Mouse (Mus musculus): Measurements from ENCODE around the gene Gm42791.
A peak's percentile ranks its signal among the peaks of the same experiment; 100 is the strongest.

Gm42791 gene

DNA sequence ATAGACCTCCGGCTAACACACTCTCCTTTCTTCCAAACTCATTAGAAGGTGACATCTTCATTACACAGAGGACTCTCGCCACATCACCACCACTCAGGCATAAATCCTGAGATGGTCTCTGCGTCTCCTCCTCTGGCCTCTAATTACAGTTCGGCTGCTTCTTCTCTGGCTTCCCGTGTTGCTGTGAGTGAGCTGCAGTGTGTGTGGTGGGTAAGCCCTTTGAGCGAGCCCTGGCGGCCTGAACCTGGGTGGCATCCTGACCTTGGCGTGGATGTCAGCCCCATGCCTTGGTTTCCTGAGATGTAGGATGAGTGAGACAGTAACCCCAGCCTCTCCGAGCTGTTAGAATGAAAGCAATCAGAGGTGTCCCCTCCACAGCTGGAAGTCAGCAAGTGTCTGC is 46.4 kb downstream of the Gm42791 start:
- DNase-seq: no peak

DNA sequence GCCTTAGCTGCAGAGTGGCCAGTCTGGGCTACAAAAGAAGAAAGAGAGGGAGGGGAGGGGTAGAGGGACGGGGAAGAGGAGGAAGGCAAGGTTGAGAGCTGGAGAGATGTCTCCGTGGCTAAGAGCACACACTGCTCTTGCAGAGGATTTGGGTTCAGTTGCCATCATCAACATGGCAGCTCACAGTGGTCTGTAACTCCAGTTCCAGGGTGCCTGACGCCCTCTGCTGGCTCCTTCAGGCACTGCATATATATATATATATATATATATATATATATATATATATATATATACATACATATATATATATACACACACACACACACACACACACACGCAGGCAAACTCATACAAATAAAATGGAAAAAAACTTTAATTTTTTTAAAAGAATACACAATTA is 47.5 kb downstream of the Gm42791 start:
- no peak for DNase-seq

DNA sequence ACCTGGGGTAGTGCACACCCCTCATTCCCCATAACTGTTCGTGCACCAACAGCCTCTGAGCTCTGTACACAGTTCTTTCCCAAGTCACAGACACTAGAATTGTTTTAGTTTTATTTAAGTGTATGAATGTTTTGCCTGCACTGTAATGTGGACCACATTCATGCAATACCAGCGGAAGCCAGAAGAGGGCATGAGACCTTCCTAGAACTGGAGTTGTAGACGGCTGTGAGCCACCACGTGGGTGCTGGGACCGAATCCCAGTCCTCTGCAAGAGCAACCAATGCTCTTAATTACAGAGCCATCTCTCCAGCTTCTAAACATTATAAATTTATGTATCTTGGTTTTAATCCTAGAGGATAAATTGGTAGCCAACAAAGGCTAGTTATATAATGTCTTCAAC is 48.2 kb downstream of the Gm42791 start:
- no peak for DNase-seq

DNA sequence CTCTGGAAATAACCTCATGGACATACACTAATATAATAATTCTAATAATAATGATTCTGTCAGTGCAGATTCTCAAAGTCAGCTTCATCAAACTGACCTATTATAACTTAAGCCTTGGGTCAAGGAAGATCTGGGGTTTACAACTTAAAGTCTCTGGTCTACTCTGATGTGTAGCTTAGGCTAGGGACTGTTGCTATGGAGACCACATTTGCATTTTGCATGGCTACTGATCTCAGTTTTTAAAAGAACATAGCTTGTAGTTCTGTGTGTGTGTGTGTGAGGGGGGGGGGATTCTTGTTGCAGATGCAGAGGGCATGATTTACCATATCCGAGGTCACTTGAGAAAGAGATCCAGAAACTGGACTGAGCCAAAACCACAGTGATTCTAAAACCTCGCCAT is 49.2 kb downstream of the Gm42791 start:
- DNase-seq: no peak

DNA sequence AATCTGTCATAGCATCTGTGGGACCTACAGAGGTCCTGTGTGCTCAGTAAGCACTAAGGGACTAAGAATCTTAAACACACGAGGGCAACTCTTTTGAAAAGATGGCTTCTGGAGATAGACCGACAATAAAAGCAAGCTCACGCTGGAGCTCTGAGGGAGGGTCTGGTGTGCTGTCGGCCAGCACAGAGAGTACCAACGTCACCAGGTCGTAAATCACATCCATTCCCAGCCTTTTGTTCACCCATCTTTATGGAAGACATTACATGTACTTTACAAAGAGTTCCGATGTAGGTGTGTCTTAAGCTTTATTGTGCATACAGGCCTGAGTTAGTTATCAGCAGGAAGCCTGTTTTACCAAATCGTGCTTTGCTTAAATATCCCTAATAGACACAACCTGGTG is 50.9 kb downstream of the Gm42791 start:
- no peak for DNase-seq

DNA sequence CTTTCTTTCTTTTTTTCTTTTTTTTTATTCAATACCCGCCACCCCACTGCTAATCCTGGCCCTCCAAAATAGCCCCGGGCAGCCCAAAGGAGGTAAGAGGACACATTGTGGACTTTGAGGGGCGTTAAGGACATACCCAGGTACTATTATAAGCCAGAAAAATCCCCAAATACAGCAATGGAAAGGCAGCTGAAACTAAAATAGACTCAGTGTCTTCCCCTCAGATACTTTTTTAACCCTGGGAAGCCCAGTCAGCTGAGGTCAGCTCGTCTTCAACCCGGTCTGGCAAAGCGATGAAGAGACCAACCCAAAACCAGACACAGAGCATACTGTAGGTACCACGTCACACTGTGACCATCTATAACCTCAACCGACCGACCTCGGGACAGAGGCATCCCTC is 51.5 kb downstream of the Gm42791 start:
- no peak for DNase-seq

DNA sequence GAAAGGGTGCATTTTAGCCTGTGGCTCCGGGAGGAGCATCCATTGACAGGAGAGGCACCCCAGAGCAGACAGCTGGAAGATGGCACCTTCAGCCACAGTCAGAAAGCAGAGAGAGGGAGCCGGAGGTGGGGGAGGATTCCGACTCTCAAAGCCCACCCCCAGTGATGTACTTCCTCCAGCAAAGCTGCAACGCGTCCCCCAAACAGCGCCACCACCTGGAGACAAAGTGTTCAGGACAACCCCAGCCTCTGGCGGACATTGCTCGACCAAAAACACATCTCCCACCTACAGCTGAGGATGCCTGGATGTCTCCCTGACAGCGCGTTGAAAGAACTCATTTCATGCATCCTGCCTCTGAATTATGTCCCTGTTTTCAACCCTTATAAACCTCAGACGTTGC is 52.0 kb downstream of the Gm42791 start:
- DNase-seq: no peak

DNA sequence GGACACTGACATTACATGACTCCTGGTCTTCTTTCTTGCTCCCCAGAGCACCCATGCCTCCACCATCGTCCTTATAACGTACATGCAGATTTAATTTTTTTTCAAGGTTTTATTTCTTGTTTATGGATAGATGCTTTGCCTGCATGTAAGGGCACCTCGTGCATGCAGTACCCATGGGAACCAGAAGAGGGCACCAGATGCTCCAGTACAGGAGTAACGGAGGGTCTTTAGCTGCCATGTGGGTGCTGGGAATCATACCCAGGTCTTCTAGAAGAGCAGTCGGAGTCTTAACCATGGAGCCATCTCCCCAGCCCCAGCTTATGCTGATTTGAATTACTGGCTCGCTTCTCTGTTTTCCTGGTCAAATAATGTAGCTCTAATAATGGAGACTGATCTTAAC is 52.6 kb downstream of the Gm42791 start:
- DNase-seq: no peak

DNA sequence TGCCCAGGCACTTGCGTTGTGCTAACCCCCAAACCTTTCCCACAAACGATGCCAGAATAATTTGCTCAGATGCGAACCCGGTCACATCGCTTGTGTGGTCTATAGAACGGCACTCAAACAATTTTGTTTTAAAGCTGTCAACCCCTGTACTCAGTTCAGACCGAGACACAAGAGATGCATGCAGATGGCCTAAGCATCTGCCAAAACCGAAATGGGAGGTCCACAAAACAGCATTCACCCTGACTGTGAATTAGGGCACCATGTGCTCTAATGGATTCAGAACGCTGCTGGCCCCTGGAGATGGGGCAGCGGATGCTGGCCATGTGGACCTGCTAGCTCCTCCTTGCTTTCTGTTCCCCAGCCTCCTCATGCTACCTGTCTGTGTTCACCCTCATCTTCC is 53.1 kb downstream of the Gm42791 start:
- no peak for DNase-seq

DNA sequence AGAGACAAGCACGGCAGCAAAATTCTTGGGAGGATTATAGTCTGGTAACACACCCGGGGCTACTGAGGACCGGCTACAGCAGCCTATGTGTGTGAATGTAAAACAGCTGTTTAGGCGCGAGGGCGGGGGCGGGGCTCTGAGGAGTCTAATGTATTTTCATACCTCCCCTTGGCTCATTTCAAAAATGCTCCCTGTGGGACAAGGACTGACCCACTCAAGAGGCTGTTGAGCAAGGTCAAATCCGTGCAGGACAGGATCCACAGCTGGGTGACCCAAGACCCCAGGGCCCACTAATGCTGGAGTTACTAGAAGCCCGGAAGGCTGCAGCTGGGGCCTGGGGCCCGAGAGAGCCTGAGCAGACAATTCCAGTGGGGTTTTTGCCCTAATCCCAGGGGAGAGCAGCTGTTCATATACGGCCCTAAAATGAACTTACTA is 55.0 kb downstream of the Gm42791 start:
- no peak for DNase-seq

DNA sequence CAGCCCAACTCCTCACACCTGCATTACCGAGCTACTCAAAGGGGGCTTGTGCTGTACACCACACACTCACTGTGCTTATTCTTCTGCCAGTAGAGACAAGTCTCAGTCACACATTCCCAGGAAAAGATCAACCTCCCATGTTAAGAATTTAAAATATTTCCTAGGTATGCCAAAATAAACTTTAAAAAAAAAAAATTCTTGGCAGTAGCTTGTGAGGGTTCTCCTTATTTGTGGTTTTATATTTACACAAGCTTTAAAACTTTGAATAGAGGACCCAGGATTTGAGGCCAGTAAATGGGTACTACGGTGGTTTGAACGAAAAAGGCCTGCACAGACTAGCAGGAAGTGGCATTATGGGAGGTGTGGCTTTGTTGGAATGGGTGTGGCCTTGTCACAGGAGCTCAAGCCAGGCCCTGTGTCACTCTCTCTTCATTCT is 58.4 kb downstream of the Gm42791 start:
- no peak for DNase-seq

DNA sequence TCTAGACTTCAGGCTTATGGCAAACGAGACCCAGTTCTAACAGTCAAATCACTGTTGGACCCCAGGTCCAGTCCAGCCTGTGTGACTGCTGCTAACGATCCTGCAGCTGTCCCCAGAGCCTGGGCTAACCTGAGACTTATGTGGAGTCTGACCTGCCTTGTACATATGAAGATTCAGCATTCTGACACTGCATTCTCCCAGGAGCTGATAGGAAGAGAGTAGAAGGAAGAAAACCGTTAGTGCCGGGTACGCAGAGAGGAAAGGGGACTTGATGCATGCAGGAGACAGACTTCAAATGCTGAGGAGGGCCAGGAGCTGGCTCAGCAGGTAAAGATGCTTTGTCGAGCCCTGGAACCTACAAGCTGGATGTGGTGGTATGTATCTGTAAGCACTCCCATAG is 59.1 kb downstream of the Gm42791 start:
- no peak for DNase-seq

DNA sequence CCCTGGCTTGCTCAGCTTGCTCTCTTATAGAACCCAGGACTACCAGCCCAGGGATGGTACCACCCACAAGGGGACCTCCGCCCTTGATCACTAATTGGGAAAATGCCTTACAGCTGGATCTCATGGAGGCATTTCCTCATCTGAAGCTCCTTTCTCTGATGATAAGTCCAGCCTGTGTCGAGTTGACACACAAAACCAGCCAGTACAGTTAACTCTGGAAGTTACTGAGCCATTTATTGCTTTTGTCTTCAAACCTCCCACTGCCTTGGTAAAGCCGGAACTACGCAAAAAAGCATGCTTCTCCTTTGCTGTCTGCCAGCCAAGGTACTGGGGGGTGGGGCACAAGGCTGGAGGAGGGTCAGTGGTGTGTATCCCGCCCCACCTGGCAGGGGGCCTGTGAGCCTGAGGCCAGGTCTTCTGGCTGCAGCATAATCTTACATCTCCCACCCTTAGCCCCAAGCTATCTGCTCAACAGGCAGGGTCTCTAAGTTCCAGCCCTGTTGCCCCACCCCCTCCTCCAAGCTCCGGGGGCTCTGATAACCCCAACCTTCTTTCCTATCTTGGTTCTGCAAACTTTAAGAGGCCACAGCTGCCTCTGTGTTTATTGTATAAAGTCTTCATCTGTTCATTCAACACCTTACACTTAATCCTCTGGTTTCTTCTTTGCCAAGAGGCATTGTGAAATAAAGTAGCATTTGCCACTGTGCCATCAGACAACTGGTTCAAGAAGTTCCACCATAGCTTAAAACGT is 59.7 kb downstream of the Gm42791 start:
- no peak for DNase-seq

DNA sequence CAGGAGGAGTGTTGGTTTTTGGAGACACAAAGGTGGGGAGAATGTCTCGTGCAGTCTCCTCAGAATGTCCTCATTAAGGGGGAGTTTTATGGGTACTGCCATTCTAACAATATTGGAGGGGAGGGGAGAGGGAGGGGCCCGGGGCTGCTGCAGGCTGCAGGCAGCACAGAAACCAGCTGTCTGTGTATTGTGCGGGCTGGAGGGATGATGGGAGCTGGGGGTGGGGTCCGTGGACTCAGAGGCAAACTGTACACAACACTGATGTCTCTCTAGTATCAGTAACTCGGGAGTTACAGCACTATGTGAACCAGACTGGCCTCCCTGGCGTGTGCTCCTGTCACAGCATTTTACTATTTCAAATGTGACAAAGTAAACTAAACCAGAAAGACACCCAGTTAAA is 60.5 kb downstream of the Gm42791 start:
- DNase-seq: no peak

DNA sequence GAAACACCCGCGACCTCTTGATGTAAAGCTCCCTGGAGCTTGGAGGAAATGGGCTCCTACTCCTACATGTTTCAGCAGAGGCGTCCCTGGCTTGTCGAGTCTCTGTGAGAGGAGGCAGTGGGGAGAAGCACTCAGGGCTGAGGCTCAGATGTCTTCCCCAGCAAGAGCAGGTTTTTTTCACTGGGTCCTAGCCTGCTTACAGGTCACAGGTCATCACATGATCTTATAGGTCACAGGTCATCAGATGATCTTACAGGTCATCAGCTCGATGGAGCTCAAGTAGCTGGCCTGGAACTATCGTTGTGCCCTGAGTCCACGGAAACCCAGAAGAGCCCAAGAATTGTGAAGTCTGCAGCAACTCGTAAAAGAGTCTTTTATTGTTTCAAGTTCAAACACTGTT is 61.2 kb downstream of the Gm42791 start:
- DNase-seq: no peak

DNA sequence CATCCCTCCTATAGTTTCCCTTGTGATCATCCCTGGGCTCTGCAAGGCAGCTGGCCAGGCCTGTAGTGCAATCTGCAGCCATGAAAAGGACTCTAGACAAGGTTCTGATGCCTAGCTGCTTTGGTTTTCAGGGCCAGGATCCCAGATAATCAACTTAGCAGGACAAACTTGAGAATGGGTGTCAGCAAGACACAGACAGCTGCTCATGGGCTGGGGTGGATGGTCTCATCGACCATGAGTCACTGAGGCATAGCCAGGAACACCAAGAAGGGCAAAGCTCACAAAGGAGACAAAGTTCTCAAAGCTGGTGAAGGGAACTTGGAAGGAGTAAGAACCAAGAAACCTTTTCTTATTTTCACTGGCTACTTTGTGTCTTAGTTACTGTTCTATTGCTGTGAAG is 63.6 kb downstream of the Gm42791 start:
- no peak for DNase-seq

DNA sequence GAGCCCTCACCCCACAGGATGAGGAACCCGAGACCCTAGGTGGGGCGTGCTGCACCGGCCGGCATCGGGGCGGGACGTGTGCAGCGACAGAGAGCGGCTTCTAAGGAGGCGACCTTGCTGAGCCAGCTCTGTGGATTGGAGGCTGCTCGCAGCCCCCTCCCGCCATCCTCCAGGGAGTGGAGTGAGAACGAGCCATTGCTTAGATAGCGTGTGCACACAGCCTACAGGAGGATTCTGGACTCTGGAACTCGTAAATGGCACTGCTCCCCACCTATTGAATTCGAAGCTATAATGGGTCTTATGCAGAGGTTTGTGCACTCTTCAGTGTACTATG is 65.9 kb downstream of the Gm42791 start, which contains the start of gene Katnal1:
Gene Katnal1, minus strand, starts transcription at position 205 of the 334 bp plus-strand sequence.
- no peak for DNase-seq

DNA sequence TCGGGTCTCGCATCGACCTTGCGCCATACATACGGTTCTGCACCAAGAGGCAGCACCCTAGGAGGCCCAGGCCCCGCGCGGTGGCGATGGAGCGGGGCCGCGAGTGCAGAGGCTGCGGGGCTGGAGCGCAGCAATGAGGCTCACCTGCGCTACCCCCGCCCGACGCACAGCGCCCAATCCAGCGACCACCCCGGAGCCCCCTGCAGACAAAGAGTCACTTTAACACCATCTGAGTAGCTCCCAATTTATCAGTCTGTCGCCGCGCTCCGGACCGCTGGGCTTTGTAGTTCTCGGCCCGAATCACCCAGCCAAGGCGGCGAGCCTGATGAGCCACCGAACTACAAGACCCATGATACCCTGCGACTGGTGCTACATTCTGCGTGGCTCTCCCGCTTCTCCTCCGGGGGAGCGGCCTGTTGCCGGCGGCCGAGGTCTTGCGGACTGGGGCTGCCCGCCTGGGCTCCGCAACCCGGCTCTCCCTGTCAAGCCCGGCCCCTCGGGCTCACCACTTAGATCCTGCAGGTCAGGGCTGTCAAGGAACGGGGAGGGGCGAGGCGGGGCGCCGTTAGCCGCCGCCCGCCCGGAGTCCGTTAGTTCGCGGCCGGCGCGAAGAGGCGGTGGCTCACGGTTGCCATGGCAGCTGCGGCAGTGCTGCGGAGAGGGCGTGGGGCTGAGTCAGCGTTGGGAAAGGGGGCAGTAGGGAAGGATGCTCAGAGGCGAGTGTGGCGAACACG is 66.4 kb downstream of the Gm42791 start:
- peak; percentile 96 for DNase-seq

DNA sequence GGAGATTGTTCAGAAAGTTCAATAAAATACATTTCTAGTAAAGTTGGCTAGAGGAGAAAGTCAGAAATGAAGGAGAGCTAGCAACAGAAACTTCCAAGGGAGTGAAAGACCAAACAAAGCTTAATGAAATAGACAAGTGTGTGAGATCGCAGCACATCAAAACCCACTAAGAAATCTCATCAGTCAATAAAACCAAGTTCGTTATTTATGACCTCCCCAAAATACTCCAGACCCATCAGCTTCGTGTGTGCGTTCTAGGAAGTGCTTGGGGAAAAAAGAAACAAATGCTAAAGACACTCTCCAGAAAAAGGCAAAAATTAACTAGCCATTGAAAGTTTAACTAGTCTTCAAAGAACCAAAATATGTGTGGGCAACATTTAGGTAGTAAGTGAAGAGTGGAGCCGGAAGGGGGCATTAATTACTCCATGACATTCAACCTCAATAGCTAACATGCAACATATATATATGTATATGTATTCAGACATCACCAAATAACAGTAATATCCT is 67.2 kb downstream of the Gm42791 start:
- DNase-seq: no peak

DNA sequence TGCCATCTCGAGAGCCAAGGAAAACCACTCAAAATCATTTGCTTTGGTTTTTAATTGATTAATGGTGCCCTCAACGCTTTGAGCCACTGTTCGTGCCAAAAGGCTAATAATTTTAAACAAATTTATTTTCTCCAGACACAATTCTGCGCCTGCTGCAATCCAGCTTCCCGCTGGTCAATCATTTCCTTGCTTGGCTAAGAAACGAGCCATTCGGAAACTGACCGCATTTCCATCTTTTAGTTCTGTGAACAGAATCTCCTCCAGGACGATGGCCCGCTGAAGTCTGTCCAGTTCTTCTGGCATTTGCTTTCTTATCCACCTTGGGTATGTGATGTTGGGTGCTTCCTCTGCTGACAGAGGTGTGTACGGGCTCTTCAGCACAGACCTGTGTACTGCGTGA is 70.4 kb downstream of the Gm42791 start:
- no peak for DNase-seq

DNA sequence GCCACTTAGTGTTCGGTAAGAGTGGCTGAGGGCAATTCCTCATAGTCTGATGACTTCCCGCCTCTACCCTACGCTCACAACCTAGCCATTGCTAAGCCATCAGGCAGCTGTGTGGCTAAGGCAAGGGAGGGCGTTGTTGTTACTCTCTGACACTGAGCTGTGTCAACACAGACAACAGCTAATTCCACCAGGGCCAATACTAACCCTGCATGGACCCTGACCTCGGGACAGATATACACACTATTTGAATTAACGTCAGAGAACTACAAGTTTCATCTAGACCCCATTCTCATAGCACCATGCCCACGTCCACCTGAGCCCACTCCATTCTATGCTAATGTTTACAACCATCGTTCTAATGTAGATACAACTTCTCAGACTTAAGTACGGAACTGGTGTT is 70.9 kb downstream of the Gm42791 start:
- no peak for DNase-seq

DNA sequence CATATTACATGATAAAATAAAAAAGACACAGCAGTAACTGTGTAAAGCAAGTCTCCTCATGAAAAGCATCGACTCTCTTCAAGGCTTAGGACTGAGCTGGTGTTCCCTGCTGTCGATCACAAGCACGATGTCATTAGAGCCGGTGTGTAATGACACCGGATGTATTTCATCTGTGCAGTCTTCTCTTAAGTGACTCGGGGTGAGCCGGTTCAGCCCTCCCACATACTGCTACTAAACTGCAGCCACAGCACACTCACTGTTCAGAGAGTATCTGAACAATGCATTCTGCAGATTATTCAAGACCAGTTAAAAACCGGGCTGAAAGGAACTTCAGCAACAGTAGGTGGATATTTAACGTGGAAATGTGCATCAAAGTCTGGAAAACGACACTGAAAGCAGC is 71.5 kb downstream of the Gm42791 start:
- no peak for DNase-seq

DNA sequence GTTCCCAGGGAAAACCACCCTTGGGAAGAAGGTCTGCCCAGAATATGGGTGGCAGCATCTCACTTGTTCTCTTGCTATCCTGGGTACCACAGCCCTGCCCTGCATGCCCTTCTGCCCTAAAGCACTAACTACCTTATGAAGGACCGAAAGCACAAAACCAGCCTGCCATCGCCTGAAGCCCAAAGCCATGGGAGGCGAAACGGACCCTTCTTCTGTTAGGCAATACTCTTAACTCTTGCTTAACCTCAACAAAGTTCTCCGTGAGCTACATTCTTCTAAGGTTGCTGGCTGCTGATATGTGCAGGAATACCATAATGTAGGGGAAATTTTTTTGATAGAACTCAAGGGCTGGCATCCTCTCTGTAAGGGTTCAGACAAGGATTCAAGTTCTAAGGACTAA is 72.2 kb downstream of the Gm42791 start:
- no peak for DNase-seq

DNA sequence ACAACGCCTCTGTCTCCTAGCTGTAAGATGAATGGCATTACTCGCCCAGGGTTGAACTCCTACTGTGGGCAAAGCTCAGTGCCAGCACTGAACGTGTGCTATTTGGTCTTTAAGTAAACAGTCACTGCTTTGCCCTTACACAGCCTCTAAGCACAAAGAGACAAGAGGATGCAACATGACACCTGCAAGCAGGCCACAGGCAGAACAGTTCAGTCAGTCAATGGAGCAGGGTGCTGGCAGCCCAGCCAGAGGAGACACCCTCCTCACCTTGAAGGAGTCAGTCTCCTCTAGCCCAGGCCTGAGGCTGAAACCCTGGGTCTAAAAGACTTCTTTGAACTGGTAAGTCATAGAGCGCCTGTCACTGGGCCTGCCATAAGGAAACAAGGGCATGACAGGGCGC is 76.9 kb downstream of the Gm42791 start:
- no peak for DNase-seq

DNA sequence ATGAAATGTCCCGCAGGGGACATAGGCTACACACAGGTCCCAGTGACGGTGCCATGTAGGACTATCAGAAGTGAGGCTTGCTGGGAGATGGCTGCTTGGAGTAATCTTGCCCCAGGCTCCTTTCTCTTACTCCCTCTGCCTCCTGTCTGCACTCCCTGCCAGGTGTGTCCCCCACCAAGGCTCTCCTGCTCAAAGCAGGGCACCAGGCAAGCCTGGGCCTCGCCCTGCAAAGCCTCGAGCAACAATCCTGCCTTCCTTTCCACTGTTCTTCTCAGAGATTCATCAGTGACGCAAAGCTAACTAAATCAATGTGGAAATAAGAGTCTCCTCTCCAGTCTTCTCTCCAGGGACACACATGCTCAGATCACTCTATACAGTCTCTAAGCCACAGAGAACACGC is 78.2 kb downstream of the Gm42791 start:
- DNase-seq: no peak

Data from right cerebral cortex, adult 18-20 months (tissue).